Mouse (Mus musculus): ENCODE results near the gene Higd1c. TPM values are rescaled to one million over a fixed set of nuclear protein-coding genes. Genes with fewer than 3 reads are reported as not detected.

The Higd1c gene
- polyA plus RNA-seq, 1 experiment from 2014 or later = not detected

DNA sequence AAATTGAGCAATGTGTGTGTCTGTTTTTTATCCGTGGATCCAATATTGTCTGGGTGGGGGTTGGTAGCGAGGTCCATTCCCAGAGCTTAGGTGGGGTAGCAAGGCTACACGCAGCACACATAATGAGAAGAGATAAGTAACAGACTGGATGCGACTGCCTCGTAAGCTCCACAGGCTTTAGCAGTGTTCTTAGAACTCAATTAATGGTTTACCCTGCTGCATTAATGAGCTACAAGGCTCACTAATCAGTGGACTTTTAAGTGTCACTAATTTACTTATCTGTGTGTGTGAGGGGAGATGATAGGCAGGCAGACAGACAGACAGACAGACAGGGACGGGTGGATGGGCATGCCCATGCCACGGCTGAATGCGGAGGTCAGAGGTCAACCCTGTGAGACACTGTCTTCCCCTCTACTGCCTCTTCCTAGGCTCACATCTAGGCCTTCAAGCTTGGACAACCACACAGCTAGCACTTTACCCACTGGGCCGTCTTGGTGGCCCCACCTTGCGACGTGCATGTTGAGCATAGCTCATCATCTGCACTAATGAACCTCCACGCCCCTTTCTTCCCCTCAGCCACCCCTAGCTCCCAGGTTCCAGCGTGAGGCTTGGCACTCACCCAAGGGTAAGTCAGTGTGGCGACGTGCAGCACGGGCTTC is 36.4 kb downstream of the Higd1c start:
- peaks cover 99% of the 10 kb centered on the region for H3K36me3 ChIP-seq
- H3K27me3 ChIP-seq = no peaks in the 10 kb centered on the region
- no peaks in the 10 kb centered on the region for H3K9me3 ChIP-seq
- H3K4me3 ChIP-seq = no peak overlapping the region
- no peak overlapping the region for H3K4me2 ChIP-seq
- WGBS = 81% methylated on average over 16 of the region's 16 CpGs
- no peak overlapping the region for H3K9ac ChIP-seq
- no peak overlapping the region for H3K27ac ChIP-seq
- 0 out of 2 replicates have a peak, but pooled peaks have one; percentile 21 for ATAC-seq (ENCODE audit: insufficient number of reproducible peaks, low FRiP score, low TSS enrichment, low read depth)
- no peaks in the 10 kb centered on the region for H3K4me1 ChIP-seq

GRCm38 (mm10) chr15:100401811-100402210 is 37.5 kb downstream of the Higd1c start:
- Histone ChIP-seq H3K36me3 (peaks cover 95% of the 10 kb centered on the region), H3K9ac (no peak overlapping the region), H3K4me2 (no peak overlapping the region), H3K27ac (no peak overlapping the region), H3K9me3 (no peaks in the 10 kb centered on the region), H3K4me3 (no peak overlapping the region), H3K27me3 (no peaks in the 10 kb centered on the region), H3K4me1 (no peaks in the 10 kb centered on the region)
- ATAC-seq (ENCODE audit: insufficient number of reproducible peaks, low FRiP score, low TSS enrichment, low read depth) = no peak
- 88% methylated on average over 4 of the region's 4 CpGs for WGBS

DNA sequence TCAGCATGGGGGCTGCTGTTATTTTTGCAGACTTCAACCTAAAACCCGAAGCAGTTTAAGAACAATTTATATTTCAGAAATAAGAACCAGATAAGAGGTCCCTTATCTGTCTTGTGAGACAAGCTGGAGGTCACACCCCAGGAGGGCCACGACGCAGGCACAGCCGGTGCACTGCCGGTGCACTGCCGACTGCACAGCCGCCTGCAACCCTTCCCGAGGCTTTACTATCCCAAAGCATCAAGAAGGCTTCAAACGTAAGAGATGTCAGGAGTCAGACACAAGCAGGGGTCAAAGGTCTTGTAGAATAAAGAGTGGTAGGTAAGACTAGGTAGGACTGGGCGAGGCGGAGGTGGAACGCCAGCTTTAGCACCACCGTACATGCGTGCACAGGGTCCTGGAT is 38.0 kb downstream of the Higd1c start:
- H3K9me3 ChIP-seq = no peaks in the 10 kb centered on the region
- H3K4me2 ChIP-seq = no peak overlapping the region
- peaks cover 89% of the 10 kb centered on the region for H3K36me3 ChIP-seq
- no peaks in the 10 kb centered on the region for H3K4me1 ChIP-seq
- H3K27me3 ChIP-seq = no peaks in the 10 kb centered on the region
- 88% methylated on average over 14 of the region's 14 CpGs for WGBS
- no peak for ATAC-seq (ENCODE audit: insufficient number of reproducible peaks, low FRiP score, low TSS enrichment, low read depth)
- no peak overlapping the region for H3K9ac ChIP-seq
- H3K4me3 ChIP-seq = no peak overlapping the region
- no peak overlapping the region for H3K27ac ChIP-seq

DNA sequence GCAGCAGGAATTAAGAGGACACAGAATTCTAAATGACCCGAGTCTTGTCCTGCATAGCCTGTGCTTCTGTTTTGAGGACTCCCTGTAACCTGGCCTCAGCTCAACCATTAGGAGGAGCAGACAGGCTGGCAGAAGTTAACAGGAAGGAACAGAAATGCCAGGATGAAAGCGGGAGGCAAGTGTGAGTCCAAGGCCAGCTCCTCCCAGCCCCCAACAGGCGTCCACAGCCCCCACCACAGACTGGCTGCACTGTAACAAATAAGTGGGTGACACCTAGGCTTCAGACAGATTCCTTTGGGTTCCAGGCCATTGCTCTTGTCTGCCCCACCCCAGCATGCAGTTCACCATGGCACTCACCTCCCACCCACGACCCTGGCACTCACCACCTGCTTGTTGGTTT is 38.5 kb downstream of the Higd1c start:
- H3K9me3 ChIP-seq = no peaks in the 10 kb centered on the region
- H3K27me3 ChIP-seq = no peaks in the 10 kb centered on the region
- no peaks in the 10 kb centered on the region for H3K4me1 ChIP-seq
- peaks cover 86% of the 10 kb centered on the region for H3K36me3 ChIP-seq
- no peak overlapping the region for H3K4me2 ChIP-seq
- H3K9ac ChIP-seq = no peak overlapping the region
- no peak overlapping the region for H3K4me3 ChIP-seq
- WGBS = 84% methylated on average over 4 of the region's 4 CpGs
- no peak overlapping the region for H3K27ac ChIP-seq
- no peak for ATAC-seq (ENCODE audit: insufficient number of reproducible peaks, low FRiP score, low TSS enrichment, low read depth)

GRCm38 (mm10) chr15:100403318-100404000 is 39.1 kb downstream of the Higd1c start:
- Histone ChIP-seq H3K36me3 (peaks cover 86% of the 10 kb centered on the region), H3K4me1 (no peaks in the 10 kb centered on the region), H3K4me2 (no peak overlapping the region), H3K9ac (no peak overlapping the region), H3K9me3 (no peaks in the 10 kb centered on the region), H3K27ac (no peak overlapping the region), H3K27me3 (no peaks in the 10 kb centered on the region), H3K4me3 (no peak overlapping the region)
- no peak for ATAC-seq (ENCODE audit: insufficient number of reproducible peaks, low FRiP score, low TSS enrichment, low read depth)
- WGBS = 94% methylated on average over 16 of the region's 16 CpGs

GRCm38 (mm10) chr15:100406088-100406487 is 41.7 kb downstream of the Higd1c start:
- no peak overlapping the region for H3K27ac ChIP-seq
- no peak overlapping the region for H3K4me3 ChIP-seq
- H3K36me3 ChIP-seq = peaks cover 77% of the 10 kb centered on the region
- H3K9me3 ChIP-seq = no peaks in the 10 kb centered on the region
- 83% methylated on average over 5 of the region's 5 CpGs for WGBS
- no peak overlapping the region for H3K9ac ChIP-seq
- H3K4me1 ChIP-seq = no peaks in the 10 kb centered on the region
- no peak overlapping the region for H3K4me2 ChIP-seq
- no peak for ATAC-seq (ENCODE audit: insufficient number of reproducible peaks, low FRiP score, low TSS enrichment, low read depth)
- no peaks in the 10 kb centered on the region for H3K27me3 ChIP-seq

DNA sequence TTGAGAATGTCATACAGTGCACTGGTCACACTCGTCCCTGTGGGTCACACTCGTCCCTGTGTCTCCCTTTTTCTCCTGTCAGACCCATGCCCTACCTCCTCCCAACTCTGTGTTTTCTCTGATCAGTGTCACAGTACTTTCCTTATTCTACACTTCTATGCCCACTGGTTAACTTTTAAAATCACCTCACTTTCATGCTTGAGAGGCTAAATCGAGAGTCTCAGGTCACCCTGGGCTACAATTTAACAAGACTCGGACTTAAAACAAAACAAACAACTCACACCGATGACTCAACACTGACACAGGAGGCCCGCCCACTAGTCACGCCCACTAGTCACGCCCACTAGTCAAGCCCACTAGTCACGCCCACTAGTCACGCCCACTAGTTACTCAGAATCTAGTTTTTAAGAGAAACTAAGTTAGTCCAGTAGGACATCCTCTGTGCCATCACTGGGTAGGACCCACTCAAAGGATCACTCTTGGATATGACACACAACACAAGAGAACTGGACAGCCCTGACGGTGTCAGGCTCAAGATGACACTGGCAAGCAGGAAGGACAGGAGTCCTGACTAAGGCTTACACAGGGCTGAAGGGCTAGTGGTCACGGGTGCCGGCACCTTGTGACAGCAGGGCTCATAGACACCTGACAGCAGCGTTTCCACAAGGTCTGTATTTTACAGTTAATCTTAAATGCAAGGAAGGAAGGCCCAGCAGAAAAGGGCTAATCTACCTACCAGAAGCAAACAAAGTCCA is 46.8 kb downstream of the Higd1c start:
- Histone ChIP-seq H3K9ac (no peak overlapping the region), H3K9me3 (no peaks in the 10 kb centered on the region), H3K27me3 (no peaks in the 10 kb centered on the region), H3K4me3 (no peak overlapping the region), H3K36me3 (peaks cover 31% of the 10 kb centered on the region), H3K4me1 (peaks cover 10% of the 10 kb centered on the region), H3K4me2 (no peak overlapping the region), H3K27ac (no peak overlapping the region)
- no peak for ATAC-seq (ENCODE audit: insufficient number of reproducible peaks, low FRiP score, low TSS enrichment, low read depth)
- WGBS = 53% methylated on average over 14 of the region's 14 CpGs

- Histone ChIP-seq H3K27ac (no peak overlapping the region), H3K4me1 (peaks cover 15% of the 10 kb centered on the region), H3K9ac (no peak overlapping the region), H3K4me2 (no peak overlapping the region), H3K4me3 (no peak overlapping the region), H3K36me3 (peaks cover 28% of the 10 kb centered on the region), H3K27me3 (no peaks in the 10 kb centered on the region), H3K9me3 (no peaks in the 10 kb centered on the region)
- no peak for ATAC-seq (ENCODE audit: insufficient number of reproducible peaks, low FRiP score, low TSS enrichment, low read depth)
- 81% methylated on average over 5 of the region's 5 CpGs for WGBS
Observed at GRCm38 (mm10) chr15:100411731-100412130, 47.4 kb downstream of the Higd1c start.

- 0 out of 2 replicates have a peak overlapping the region, but pooled peaks have one; percentile 27 for H3K27ac ChIP-seq
- H3K4me2 ChIP-seq = no peak overlapping the region
- H3K4me1 ChIP-seq = peaks cover 26% of the 10 kb centered on the region
- H3K9ac ChIP-seq = no peak overlapping the region
- H3K27me3 ChIP-seq = no peaks in the 10 kb centered on the region
- H3K9me3 ChIP-seq = no peaks in the 10 kb centered on the region
- no peak for ATAC-seq (ENCODE audit: insufficient number of reproducible peaks, low FRiP score, low TSS enrichment, low read depth)
- H3K4me3 ChIP-seq = no peak overlapping the region
- 61% methylated on average over 4 of the region's 5 CpGs for WGBS
- H3K36me3 ChIP-seq = peaks cover 22% of the 10 kb centered on the region
Observed at GRCm38 (mm10) chr15:100413306-100413705, 49.0 kb downstream of the Higd1c start.

DNA sequence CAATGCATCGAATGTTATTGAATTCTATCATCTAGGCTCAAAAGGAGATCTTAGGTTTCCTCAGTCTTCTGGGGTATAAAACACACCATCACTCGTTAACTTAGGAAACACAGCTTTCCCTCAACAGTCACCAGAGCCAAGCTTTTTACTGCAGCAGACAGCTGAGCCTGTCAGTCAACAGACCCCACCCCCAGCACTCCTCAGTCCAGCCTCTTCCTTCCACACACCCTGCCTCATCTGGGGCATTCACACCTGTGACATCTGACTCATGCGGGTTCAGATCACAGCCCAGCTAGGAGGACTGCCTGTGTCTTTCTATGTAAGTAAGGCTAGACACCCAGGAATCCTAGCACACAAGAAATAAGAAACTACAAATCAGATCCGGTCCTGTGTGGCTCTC is 49.7 kb downstream of the Higd1c start:
- Histone ChIP-seq H3K4me3 (no peak overlapping the region), H3K4me1 (peaks cover 26% of the 10 kb centered on the region)

DNA sequence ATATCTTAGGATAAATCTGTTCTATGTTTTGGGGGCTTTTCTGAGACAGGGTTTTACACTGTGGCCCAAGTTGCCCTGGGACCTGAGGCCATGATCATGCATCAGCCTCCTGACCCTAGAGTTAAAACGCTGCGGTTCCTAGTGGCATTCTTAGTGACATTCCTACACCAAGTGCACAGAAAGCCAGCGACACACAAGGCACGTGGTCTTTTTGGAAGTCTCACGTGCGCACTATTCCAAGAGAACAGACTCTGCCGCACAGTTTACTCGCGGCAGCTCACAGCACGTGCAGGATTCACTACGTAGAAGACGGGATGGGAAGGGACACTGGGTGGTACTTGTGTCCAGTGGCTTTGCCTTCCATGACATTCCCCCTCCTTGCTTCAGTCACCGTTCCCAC is 50.6 kb downstream of the Higd1c start:
- 88% methylated on average over 13 of the region's 13 CpGs for WGBS
- ATAC-seq (ENCODE audit: insufficient number of reproducible peaks, low FRiP score, low TSS enrichment, low read depth) = no peak
- Histone ChIP-seq H3K4me3 (no peak overlapping the region), H3K9ac (no peak overlapping the region), H3K4me2 (no peak overlapping the region), H3K4me1 (peaks cover 31% of the 10 kb centered on the region), H3K27ac (no peak overlapping the region), H3K9me3 (no peaks in the 10 kb centered on the region), H3K36me3 (peaks cover 10% of the 10 kb centered on the region; the same call in 1 of the 2 replicates), H3K27me3 (no peaks in the 10 kb centered on the region)

More for the DNA sequence above, 49.7 kb downstream of the Higd1c start:
- 48% methylated on average over 4 of the region's 4 CpGs for WGBS
- Histone ChIP-seq H3K27ac (no peak overlapping the region), H3K27me3 (no peaks in the 10 kb centered on the region), H3K9ac (no peak overlapping the region), H3K4me2 (no peak overlapping the region), H3K9me3 (no peaks in the 10 kb centered on the region), H3K36me3 (peaks cover 18% of the 10 kb centered on the region)
- ATAC-seq (ENCODE audit: insufficient number of reproducible peaks, low FRiP score, low TSS enrichment, low read depth) = no peak

GRCm38 (mm10) chr15:100415684-100416083 is 51.3 kb downstream of the Higd1c start:
- H3K27me3 ChIP-seq = no peaks in the 10 kb centered on the region
- no peaks in the 10 kb centered on the region for H3K9me3 ChIP-seq
- no peak overlapping the region for H3K9ac ChIP-seq
- no peak overlapping the region for H3K4me3 ChIP-seq
- H3K27ac ChIP-seq = no peak overlapping the region
- ATAC-seq (ENCODE audit: insufficient number of reproducible peaks, low FRiP score, low TSS enrichment, low read depth) = no peak
- 84% methylated on average over 8 of the region's 8 CpGs for WGBS
- peaks cover 35% of the 10 kb centered on the region for H3K4me1 ChIP-seq
- peaks cover 4% of the 10 kb centered on the region; the same call in 1 of the 2 replicates for H3K36me3 ChIP-seq
- no peak overlapping the region for H3K4me2 ChIP-seq

Data from limb, embryonic 15.5 days (tissue).